Mouse (Mus musculus): ENCODE measurements around the gene Dpp6.

Gene Dpp6

GRCm38 (mm10) chr5:27063871-27064270 is 246.9 kb downstream of the Dpp6 start:
- no peak for DNase-seq (ENCODE audit: low spot score)

DNA sequence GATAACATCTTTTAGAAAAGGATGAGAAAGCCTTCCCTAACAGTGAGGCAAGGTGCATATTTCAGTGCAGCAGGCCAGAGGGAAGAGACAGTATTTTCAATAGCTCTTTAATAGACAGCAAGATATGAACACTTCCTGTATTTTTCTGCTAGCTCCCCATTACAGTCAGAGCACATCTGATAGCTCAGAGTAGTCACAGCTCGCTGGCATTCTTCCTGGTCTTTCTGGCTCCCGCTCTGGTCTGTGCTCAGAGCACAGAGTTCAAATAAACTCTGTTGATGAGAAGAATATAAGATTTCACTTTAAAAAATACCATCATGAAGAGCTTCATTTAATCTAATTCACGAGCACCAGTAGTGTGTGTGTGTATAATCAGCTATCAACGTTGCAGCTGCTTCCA is 249.8 kb downstream of the Dpp6 start:
- no peak for DNase-seq (ENCODE audit: low spot score)

GRCm38 (mm10) chr5:27075131-27075591 is 258.2 kb downstream of the Dpp6 start:
- DNase-seq (ENCODE audit: low spot score), result no peak

- no peak for DNase-seq (ENCODE audit: low spot score)
Measured at GRCm38 (mm10) chr5:27076046-27076445, 259.0 kb downstream of the Dpp6 start.

DNA sequence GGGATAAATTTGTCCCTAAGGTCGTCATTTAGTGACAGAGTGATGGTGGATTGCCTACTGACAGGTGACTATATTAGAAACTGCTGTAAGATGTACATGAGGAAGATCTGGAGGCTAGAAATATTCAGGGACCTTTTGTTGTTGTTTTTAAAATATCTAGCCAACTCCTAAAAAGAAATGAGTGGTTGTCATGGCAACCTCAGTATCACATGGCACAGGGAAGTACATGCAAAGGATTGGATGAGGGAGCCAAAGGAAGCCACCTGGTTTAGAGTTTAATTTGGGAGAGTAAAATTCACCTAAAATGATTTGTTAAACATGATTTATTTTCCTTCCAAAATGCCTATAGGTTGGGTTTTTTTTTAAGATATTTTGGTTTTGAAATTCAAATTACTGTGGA is 260.8 kb downstream of the Dpp6 start:
- no peak for DNase-seq (ENCODE audit: low spot score)

GRCm38 (mm10) chr5:27081275-27081674 is 264.3 kb downstream of the Dpp6 start:
- DNase-seq (ENCODE audit: low spot score), result no peak

- no peak for DNase-seq (ENCODE audit: low spot score)
Measured at GRCm38 (mm10) chr5:27083762-27084161, 266.8 kb downstream of the Dpp6 start.

- no peak for DNase-seq (ENCODE audit: low spot score)
Measured at GRCm38 (mm10) chr5:27108221-27108620, 291.2 kb downstream of the Dpp6 start.

- DNase-seq (ENCODE audit: low spot score), result no peak
Measured at GRCm38 (mm10) chr5:27122479-27122878, 305.5 kb downstream of the Dpp6 start.

GRCm38 (mm10) chr5:27122944-27123343 is 305.9 kb downstream of the Dpp6 start:
- DNase-seq (ENCODE audit: low spot score), result no peak

DNA sequence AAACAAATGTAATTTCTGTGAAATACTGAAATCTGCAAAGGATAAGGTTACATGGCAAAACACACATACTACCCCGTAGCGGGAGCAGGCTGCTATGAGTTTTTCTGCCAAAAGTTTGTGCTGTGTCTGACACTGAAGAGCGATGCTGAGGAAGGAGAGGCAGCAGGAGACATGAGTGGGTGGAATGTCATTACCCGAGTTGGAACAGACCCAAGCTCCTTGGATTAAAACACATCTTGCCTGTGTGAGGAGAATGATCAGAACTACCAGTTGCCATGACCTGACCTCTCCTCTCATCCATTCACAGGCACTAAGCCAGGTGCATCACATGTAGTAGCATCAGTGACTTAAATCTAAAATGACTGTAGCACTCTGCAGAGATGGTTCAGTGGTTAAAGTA is 309.0 kb downstream of the Dpp6 start:
- no peak for DNase-seq (ENCODE audit: low spot score)

- DNase-seq (ENCODE audit: low spot score), result no peak
Measured at GRCm38 (mm10) chr5:27133196-27133595, 316.2 kb downstream of the Dpp6 start.

GRCm38 (mm10) chr5:27134436-27135005 is 317.5 kb downstream of the Dpp6 start:
- DNase-seq (ENCODE audit: low spot score), result no peak

DNA sequence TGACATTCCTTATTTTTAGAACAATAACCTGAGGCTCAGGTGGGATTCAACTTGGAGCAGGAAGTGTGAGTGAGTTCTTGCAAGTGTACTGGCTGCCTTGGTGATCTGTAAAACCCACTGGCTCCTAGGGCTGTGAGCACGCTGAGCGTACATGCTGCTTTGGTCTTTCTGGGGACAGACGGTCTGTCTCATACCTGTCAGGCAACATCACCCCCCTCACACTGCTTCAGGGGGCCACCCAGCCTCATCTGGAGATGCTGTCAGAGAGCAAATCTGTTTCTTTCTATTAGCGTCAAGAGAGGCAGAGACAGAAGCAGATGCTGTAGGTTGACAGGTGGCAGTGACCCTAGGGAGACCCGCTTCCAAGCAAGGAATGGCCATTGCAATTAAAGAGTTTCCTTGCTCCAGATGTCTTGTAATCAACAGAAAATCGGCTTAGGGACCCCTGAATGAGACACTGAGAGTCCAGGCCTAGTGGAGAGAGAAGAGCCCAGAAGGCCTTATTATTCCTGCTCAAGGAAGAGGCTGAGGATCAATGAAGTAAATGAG is 330.5 kb downstream of the Dpp6 start:
- no peak for DNase-seq (ENCODE audit: low spot score)

- no peak for DNase-seq (ENCODE audit: low spot score)
Measured at GRCm38 (mm10) chr5:27151017-27151416, 334.0 kb downstream of the Dpp6 start.

- no peak for DNase-seq (ENCODE audit: low spot score)
Measured at GRCm38 (mm10) chr5:27155671-27156070, 338.7 kb downstream of the Dpp6 start.

GRCm38 (mm10) chr5:27156366-27156765 is 339.4 kb downstream of the Dpp6 start:
- DNase-seq (ENCODE audit: low spot score), result no peak

DNA sequence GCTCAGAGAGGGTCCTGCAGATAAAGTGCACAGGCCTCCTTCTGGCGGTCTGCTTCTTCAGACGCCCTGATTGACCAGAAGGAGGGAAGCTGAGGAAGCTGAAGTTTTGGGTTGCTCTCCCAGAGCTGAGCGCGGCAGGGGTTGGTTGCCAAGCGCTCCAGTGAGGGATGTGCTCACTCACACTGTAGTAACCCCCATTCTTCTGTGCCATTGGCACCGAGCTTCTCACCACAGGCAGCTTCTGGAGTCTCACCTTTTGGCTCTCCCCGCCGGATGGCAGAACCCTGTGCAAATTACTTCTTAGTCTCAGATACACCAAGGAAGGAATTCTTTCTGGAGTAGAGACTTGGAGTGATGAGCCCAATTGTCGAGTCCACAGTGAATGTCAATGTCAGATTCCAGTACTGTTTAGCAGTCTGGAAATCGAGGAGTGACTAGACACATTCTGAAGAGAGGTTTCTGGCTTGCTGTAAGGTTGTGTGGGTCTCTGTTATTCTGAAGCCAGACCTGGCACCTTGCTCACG is 344.2 kb downstream of the Dpp6 start:
- DNase-seq (ENCODE audit: low spot score), result no peak

- DNase-seq (ENCODE audit: low spot score), result no peak
Measured at GRCm38 (mm10) chr5:27168550-27168949, 351.5 kb downstream of the Dpp6 start.

- no peak for DNase-seq (ENCODE audit: low spot score)
Measured at GRCm38 (mm10) chr5:27184963-27185362, 368.0 kb downstream of the Dpp6 start.

GRCm38 (mm10) chr5:27191242-27191969 is 374.4 kb downstream of the Dpp6 start:
- no peak for DNase-seq (ENCODE audit: low spot score)

DNA sequence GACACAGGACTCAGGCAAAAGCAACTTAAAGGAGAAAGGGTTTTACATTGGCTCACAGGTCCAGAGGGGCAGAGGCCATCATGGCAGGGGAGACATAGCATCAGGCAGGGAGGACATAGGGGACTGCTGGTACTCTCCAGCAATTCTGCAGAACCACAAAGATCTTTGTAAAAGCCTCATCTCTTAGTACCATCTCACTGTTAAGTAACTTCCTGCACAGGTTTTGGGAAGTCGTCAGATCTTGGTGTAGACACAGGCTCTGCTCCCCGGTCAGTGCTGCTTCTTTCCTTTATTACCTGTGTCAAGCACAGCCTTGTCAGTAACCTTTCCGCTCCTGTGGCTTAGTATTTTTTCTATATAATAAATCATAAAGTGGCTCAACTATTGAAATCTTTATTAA is 377.2 kb downstream of the Dpp6 start:
- no peak for DNase-seq (ENCODE audit: low spot score)

DNA sequence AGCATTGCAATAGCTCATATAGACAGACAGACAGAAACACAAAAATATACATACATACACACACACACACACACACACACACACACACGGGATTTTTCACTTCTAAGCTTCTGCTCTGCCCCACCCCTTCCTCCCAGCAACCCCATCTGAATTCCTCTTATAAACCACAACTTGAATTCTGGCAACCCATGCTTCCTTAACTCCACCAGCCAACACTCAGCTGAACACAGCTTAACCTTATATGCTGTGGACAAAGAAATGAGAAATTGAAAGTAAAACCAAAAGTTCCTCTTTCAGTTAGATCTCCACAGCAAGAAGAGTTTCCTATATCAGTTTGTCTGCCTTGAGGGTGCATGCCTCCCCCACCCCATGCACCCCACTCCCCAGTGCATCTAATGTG is 378.0 kb downstream of the Dpp6 start:
- no peak for DNase-seq (ENCODE audit: low spot score)
